Mouse (Mus musculus): ENCODE data around the gene Hacd2. TPM values are rescaled to one million over a fixed set of nuclear protein-coding genes. Genes with fewer than 3 reads are reported as not detected.

Hacd2 gene
- total RNA-seq, 2 experiments from 2014 or later: 3.2 to 4.8 TPM

- DNase-seq: no peak
These were observed 14.9 kb upstream of the Hacd2 start for GRCm38 (mm10) chr16:35007361-35007760.

- no peak for DNase-seq
These were observed 13.8 kb upstream of the Hacd2 start for GRCm38 (mm10) chr16:35008447-35008846.

- DNase-seq: no peak
These were observed 8.7 kb upstream of the Hacd2 start for GRCm38 (mm10) chr16:35013501-35013900.

- no peak for DNase-seq
These were observed 5.7 kb upstream of the Hacd2 start for GRCm38 (mm10) chr16:35016491-35016890.

- no peak for DNase-seq
These were observed 3.7 kb upstream of the Hacd2 start for GRCm38 (mm10) chr16:35018470-35018974.

GRCm38 (mm10) chr16:35021903-35022241 lies 356 bp upstream of the Hacd2 start:
- DNase-seq: no peak

- no peak for DNase-seq
These were observed 1.0 kb downstream of the Hacd2 start for GRCm38 (mm10) chr16:35023138-35023735.

GRCm38 (mm10) chr16:35024300-35024699 lies 2.1 kb downstream of the Hacd2 start:
- DNase-seq: no peak

- DNase-seq: no peak
These were observed 3.1 kb downstream of the Hacd2 start for GRCm38 (mm10) chr16:35025347-35025746.

GRCm38 (mm10) chr16:35033241-35033640 lies 11.0 kb downstream of the Hacd2 start:
- DNase-seq: no peak

GRCm38 (mm10) chr16:35033809-35034577 lies 11.8 kb downstream of the Hacd2 start:
- DNase-seq: no peak

- DNase-seq: no peak
These were observed 12.7 kb downstream of the Hacd2 start for GRCm38 (mm10) chr16:35034971-35035370.

- DNase-seq: no peak
These were observed 14.5 kb downstream of the Hacd2 start for GRCm38 (mm10) chr16:35036754-35037153.

GRCm38 (mm10) chr16:35038343-35039057 lies 16.3 kb downstream of the Hacd2 start:
- no peak for DNase-seq

- DNase-seq: no peak
These were observed 17.9 kb downstream of the Hacd2 start for GRCm38 (mm10) chr16:35040154-35040553.

GRCm38 (mm10) chr16:35041001-35041400 lies 18.8 kb downstream of the Hacd2 start:
- no peak for DNase-seq

GRCm38 (mm10) chr16:35046081-35046775 lies 24.0 kb downstream of the Hacd2 start:
- DNase-seq: no peak

GRCm38 (mm10) chr16:35047272-35047969 lies 25.2 kb downstream of the Hacd2 start:
- DNase-seq: no peak

GRCm38 (mm10) chr16:35051066-35051465 lies 28.8 kb downstream of the Hacd2 start:
- no peak for DNase-seq

GRCm38 (mm10) chr16:35052191-35052590 lies 30.0 kb downstream of the Hacd2 start:
- DNase-seq: no peak

- no peak for DNase-seq
These were observed 32.4 kb downstream of the Hacd2 start for GRCm38 (mm10) chr16:35054432-35055193.

Measured in gastrocnemius, postnatal 10 days (tissue).